Mouse (Mus musculus) erythroblast, embryonic 14.5 days (primary cell): Measurements from ENCODE around the gene Pomgnt1.

ENCODE experiments used
- GATA1 ChIP-seq: IDR thresholded peaks from 2 replicates; pipeline ENCODE4 v1.6.1; 2012; ENCODE audit warnings: low read length, inconsistent platforms, mixed read lengths
- TAL1 ChIP-seq: IDR thresholded peaks from 3 replicates; pipeline ENCODE4 v1.6.1; 2012; ENCODE audit warnings: low read length, inconsistent platforms, mixed read lengths

DNA sequence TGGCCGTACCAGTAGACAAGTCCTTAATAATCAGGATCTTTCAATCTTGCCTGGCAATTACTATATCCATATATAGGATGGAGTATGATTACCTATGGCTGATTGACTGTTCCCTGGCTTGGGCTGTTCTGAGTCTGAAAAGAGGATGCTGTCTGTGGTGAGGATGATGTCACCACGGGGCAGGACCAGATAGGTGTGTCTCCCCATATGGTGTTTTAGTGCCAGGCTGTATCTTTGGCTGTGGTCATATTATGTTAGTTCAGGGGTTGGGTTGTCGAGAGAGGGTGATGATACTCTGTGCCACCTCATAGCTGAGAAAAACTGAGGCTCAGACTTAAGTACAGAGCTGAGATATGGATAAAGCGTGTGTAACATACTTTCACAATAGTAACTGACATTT, 61.4 kb downstream of the Pomgnt1 start:
- TF ChIP-seq GATA1, result no peak
- TF ChIP-seq TAL1, result no peak
